Mouse (Mus musculus) hindbrain, embryonic 16.5 days (tissue): ENCODE results near the gene Gm29554. TPM values are rescaled to one million over a fixed set of nuclear protein-coding genes. Genes with fewer than 3 reads are reported as not detected.
"Not testable (repeated sequence)": the region's sequence is repeated elsewhere in the genome, so short reads cannot be mapped to it uniquely, and the experiment has no call there.

Experiments
- ATAC-seq: fragments of 200-750 bp; cut with Nextera tagmentation; 2 replicates; pipeline ENCODE4 v1.8.0; 2017; ENCODE audit warnings: moderate TSS enrichment, moderate library complexity
- H3K27ac ChIP-seq: fragments of 300-500 bp; sonication (generic); 2 replicates; pipeline ENCODE4 v1.5.1; 2014; ENCODE audit warnings: low read depth, mild to moderate bottlenecking, control low read depth, low read length, moderate library complexity
- H3K27me3 ChIP-seq: fragments of 300-500 bp; sonication (generic); replicated peaks from 2 replicates; pipeline ENCODE4 v1.6.1; 2014; ENCODE audit warnings: low read length; ENCODE audit not compliant: control insufficient read depth, insufficient read depth
- H3K36me3 ChIP-seq: fragments of 300-500 bp; sonication (generic); 2 replicates; pipeline ENCODE4 v1.6.1; 2014; ENCODE audit warnings: mild to moderate bottlenecking, low read length, moderate library complexity, mixed read lengths; ENCODE audit not compliant: control insufficient read depth, insufficient read depth
- H3K4me1 ChIP-seq: fragments of 300-500 bp; sonication (generic); 2 replicates; pipeline ENCODE4 v1.6.1; 2014; ENCODE audit warnings: low read depth, low read length; ENCODE audit not compliant: control insufficient read depth, insufficient read depth
- H3K4me2 ChIP-seq: fragments of 300-500 bp; sonication (generic); 2 replicates; pipeline ENCODE4 v1.6.1; 2014; ENCODE audit warnings: mild to moderate bottlenecking, low read length, control low read depth, moderate library complexity
- H3K4me3 ChIP-seq: fragments of 300-500 bp; sonication (generic); 2 replicates; pipeline ENCODE4 v1.5.1; 2014; ENCODE audit warnings: mild to moderate bottlenecking, low read length, control low read depth, moderate library complexity
- H3K9ac ChIP-seq: fragments of 300-500 bp; sonication (generic); 2 replicates; pipeline ENCODE4 v1.6.1; 2014; ENCODE audit warnings: low read depth, mild to moderate bottlenecking, control low read depth, low read length, moderate library complexity
- H3K9me3 ChIP-seq: fragments of 300-500 bp; sonication (generic); 2 replicates; pipeline ENCODE4 v1.6.1; 2014; ENCODE audit warnings: mild to moderate bottlenecking, low read length, moderate library complexity; ENCODE audit not compliant: control insufficient read depth
- WGBS: fragments of 180-500 bp; shearing (Covaris S2); extraction: QIAGEN DNeasy Blood & Tissue Kit; methylation state at CpG from one replicate; pipeline ENCODE4 v1.1.7; 2014; 5-methylcytosine and 5-hydroxymethylcytosine counted together
- polyA plus RNA-seq: library from polyadenylated mRNA; unstranded; fragments of >200 nt; fragmentation: Nextera tagmentation; extraction: Ambion mirVana; gene quantifications from 2 replicates; pipeline ENCODE4 v1.2.1, GENCODE M21; 2015

Gene Gm29554
- not detected in 2 replicates for polyA plus RNA-seq

DNA sequence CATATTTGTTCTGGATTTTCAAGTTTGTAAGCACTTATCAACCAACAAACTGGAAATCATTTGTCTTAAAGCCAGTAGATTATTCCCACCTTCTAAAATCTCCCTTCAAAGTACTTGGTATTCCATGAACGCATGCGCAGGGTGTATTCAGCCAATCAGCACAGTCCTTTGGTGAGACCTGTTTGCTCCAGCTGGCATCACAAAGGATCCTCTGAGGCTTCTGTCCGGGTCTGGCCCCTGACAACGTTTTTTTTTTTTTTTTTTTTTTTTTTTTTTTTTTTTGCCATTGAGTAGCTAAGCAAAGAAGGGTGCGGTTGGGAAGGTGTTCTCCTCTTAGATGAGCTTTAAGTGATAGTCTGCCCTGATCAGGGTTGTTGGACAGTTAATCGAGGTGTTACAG lies at the start of gene Gm29554:
Gene Gm29554, plus strand, starts transcription at position 301 of the 400 bp plus-strand sequence.
- not testable (repeated sequence) for H3K27ac ChIP-seq, H3K9ac ChIP-seq, H3K36me3 ChIP-seq, H3K4me3 ChIP-seq, H3K4me2 ChIP-seq, H3K27me3 ChIP-seq, H3K9me3 ChIP-seq, ATAC-seq, H3K4me1 ChIP-seq
- no CpG with 5 or more reads among the region's 6 CpGs for WGBS

Other genes starting within 250 kb of the Gm29554 start
- gene Gm20812, start 108.0 kb downstream of the Gm29554 start, polyA plus RNA-seq: not detected in 2 replicates